Mouse (Mus musculus) brain, embryonic 14.5 days (tissue): ENCODE measurements at regions not wholly inside any gene's neighbourhood (a gene's known extent, or its start where the extent isn't known, plus 50 kb on each side); places are given as distances from the start of the nearest gene placed in this dataset.

Experiments used
- CTCF ChIP-seq: fragments of 200-500 bp; IDR thresholded peaks from 2 replicates; pipeline ENCODE4 v1.5.1; 2012; ENCODE audit warnings: inconsistent platforms, mild to moderate bottlenecking, moderate library complexity, borderline replicate concordance; ENCODE audit not compliant: insufficient read depth, insufficient read length; ENCODE audit errors: extremely low read depth
- POLR2A ChIP-seq: fragments of 200-500 bp; IDR thresholded peaks from 2 replicates; pipeline ENCODE4 v1.6.1; 2012; ENCODE audit warnings: mild to moderate bottlenecking, inconsistent platforms, borderline replicate concordance; ENCODE audit not compliant: poor library complexity, insufficient read depth, insufficient read length, severe bottlenecking; ENCODE audit errors: extremely low read depth

GRCm38 (mm10) chr1:51583871-51584270 is 105.6 kb upstream of the Nabp1 start:
- TF ChIP-seq CTCF (no peak), POLR2A (no peak)
